Mouse (Mus musculus) urinary bladder, postnatal 4 days (tissue): ENCODE results near the gene Chst4.
"Not testable (repeated sequence)": the region's sequence is repeated elsewhere in the genome, so short reads cannot be mapped to it uniquely, and the experiment has no call there.

Source experiments
- DNase-seq, 2 experiments: peaks; one replicate each; pipeline ENCODE4 v3.0.0; 2021 to 2022; ENCODE audit warnings: low spot score in 2 of 2

Chst4 gene

GRCm38 (mm10) chr8:110039659-110040058, at the start of gene Chst4:
TSS of gene Chst4 (minus strand) at chr8:110039740.
- DNase-seq = no peak

DNA sequence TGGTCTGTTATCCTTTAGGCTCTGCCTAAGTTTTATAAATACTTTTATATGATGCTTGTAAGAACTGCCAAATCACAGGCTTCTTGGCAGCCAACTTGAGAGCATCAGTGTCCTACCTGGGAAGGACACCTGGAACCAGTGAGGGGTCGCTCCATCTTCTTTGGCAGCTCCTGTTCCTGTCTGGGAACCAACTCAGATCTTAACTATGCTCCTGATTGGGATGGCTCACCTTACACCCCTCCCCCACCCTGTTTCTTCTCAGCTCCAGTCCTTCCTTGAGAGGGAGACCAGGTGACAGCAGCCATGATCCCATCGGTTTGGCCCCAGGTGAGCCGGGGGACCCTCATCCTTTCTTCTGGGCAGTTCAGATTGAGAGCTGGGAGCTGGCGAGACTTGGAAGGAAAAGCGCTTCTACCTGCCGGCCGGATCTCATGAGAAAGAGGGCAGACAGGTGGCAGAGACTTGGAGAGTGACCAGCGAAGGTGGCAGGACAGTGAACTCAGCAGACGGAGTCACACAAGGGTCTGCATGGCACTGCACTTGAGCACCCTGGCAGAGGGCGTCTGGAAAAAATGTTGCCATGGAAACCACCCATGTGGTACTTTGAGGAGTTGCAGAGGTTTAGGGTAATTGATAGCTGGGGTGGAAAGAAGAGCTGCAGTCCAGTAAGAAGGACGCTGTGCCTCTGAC, 43.0 kb upstream of the Chst4 start:
- DNase-seq = no peak

DNA sequence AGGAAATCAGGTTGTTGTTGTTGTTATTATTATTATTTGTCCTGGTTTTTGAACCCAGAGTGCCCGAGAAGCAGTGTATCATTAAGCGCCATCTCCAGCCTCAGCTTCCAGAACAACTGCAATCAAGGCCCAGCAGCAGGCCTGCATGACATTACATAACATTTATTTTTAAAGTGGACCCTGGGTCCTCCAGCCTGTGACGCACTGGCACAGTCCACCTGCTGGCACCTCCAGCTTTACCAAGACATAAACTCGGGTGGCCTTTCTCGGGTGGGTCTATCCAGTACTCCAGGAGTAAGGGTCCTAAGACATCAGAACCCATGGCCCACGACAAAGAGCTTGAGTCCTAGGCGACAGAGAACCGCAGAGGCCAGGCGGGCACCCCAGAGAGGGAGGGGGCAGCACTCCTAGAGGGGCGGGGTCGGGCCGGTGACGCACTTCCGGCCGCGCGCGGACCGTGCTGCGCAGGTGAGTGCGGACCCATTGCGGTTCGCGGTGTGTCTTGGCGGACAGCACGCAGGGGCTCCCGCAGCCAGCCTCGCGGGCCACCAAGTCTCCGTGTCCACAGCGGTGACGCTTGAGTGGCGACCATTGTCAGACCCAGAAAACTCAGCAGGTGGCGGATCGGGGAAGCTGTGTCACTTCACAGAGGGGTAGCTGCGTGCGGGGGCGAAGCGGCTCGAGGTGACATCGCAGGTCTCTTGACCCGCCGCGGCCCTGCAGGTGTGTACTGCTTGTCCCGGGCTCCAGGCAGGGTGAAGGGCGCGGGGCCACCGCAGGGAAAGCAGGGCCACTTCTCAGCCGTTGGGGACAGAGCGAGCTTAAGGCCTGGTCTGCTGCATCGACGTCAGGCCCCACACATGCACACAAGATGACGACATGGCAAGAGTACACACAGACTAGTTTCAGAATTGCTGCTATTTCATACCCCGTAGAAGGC, 40.0 kb upstream of the Chst4 start, which contains the start of gene Zfp612:
Zfp612 (plus strand) TSS at position 465 of the 940 bp plus-strand sequence.
- peak in 1 of 2 experiments; percentile 33 for DNase-seq

- DNase-seq = peak in 1 of 2 experiments; percentile 0
These were observed 35.0 kb upstream of the Chst4 start for GRCm38 (mm10) chr8:110074496-110074895.

DNA sequence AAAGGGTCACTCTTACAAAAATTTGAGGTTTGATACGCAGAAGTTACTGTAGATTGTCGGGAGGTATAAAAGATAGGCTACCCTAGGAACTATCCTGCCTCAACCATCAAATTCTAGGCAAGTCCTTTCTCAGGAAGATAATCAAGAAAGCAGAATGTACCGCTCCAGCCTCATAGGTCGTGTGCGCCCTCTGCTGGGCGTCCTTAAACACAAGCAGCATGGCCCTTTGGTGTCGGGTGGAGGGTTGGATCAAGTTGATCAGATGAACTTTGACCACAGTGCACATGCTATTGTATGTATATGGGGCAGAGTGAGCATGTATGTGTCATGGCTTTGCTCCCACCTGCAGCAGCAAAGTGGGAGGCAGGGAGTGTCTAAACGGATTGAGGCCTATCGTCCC, 32.1 kb upstream of the Chst4 start:
- DNase-seq = no peak

- DNase-seq = no peak
These were observed 30.2 kb upstream of the Chst4 start for GRCm38 (mm10) chr8:110069706-110070105.

DNA sequence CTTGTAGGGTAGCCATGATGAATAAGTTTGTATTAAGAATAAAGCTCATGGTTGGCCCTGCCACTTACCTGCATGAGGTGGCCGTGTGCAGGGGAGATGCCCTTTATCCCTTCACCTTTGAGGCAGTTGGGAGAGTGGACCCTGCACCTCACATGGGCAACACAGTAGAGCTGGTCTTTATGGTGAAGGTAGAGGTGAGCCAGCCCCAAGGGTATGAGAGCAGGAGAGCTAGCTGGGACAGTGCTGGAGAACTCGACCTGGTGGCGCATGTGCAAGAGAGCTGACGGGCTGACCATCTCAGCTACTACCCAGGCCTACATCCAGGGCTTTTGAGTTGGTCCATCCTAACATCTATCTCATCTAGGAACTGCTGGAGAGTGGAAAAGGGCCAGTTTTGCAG, 26.1 kb upstream of the Chst4 start:
- no peak for DNase-seq

- DNase-seq = no peak
These were observed 25.2 kb upstream of the Chst4 start for GRCm38 (mm10) chr8:110064606-110065365.

GRCm38 (mm10) chr8:110064161-110064560, 24.6 kb upstream of the Chst4 start:
- no peak for DNase-seq

GRCm38 (mm10) chr8:110058207-110058606, 18.7 kb upstream of the Chst4 start:
- no peak for DNase-seq

DNA sequence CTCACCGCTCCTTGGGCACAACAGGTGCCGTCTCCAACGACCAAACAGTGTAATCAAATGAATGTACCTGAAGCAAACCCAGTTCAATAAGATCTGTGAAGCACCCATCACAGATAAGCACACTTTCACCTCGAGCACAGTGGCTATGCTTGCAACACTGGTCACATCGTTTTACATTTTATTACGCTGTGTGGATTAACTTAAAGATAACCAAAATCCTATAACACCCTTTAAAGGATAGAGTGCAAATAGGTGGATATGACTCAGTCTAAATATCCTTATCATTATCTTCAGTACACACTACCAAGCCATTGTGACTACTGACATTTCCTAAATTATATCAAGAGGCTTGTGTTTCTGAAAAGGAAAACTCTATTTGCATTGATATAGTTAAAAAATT, 11.7 kb upstream of the Chst4 start:
- no peak for DNase-seq

DNA sequence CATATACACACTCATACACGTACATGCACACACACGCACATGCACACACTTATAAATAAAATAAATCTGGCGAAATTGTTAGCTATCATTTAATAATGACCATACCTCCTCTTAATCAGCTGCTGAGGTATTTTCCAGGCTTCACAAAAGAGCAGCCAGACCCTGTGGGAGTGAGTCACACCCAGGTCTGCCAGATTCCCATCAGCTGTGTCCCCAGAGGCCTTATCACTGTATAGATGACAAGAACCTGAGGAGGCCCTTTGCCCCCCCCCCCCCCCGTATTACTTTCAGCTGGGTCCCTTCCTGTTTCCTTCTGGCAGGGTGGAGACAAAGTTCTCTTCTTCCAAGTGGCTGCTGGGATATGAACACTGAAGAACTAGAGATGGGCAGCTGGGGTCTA, 969 bp upstream of the Chst4 start:
- no peak for DNase-seq

- no peak for DNase-seq
These were observed 324 bp downstream of the Chst4 start for GRCm38 (mm10) chr8:110039216-110039615.

- DNase-seq = no peak
These were observed 3.4 kb downstream of the Chst4 start for GRCm38 (mm10) chr8:110036156-110036555.

DNA sequence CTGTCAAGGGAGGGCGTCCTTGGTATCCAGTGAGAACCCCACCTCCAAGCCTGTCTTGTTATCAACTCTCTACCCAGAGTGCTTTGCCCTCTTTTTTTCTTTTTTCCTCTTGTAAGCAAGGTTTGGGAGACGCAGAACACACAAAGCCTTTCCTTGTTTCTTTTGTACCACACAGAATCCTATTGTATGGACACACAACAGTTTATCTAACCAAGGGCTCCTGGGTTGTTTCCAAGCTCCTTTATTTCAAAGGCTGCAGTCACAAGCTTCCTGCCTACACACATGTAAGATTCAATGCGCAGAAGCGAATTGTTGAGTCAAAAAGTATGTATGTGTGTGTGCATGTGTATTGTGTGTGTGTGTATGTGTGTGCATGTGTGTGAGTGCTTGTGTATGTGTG, 5.2 kb downstream of the Chst4 start:
- DNase-seq = no peak

DNA sequence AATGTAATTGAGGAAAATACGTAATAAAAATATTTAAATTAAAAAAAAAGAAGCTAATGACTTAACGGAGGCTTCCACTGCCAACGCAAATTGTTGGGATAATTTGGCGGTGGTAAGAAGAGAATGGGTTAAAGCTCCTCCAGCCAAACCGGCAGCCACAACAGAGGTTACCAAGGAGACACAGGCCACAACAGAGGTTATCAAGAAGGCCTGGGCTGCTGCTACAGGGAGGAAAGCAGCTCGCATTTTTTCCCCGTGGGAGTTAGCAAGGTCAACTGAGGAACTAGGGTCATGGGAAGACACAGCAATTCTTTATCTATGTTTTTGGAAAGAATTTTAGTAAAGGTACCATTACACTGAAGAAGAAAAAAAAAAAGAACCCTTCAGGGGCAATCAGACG, 5.8 kb downstream of the Chst4 start:
- DNase-seq = not testable (repeated sequence)

DNA sequence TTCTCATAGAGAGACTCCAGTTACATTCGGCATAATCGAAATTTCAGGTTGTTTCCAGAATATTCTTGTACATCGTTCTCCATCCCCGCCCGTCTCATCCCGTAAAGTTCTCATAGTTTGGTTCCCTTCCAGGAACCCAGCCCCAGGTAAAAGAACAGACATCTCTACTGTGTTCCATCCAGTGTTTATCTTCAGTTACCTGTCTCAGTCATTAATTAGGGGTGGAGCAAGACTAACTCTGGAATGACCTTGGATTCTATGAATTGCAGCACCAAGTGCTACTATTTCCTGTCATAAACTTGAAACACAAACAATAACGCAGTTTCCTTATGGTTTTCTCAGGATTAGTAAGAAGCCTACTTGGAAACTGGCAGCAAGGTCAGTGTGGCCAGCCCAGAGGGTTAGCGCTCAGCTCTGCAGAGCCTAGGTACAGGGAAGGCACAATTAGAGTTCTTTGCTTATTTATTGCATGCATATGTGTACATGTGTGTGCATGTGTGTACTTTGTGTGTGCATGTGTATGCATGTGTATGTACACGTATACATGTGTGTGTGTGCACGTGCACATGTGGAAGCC, 16.7 kb downstream of the Chst4 start:
- DNase-seq = no peak

DNA sequence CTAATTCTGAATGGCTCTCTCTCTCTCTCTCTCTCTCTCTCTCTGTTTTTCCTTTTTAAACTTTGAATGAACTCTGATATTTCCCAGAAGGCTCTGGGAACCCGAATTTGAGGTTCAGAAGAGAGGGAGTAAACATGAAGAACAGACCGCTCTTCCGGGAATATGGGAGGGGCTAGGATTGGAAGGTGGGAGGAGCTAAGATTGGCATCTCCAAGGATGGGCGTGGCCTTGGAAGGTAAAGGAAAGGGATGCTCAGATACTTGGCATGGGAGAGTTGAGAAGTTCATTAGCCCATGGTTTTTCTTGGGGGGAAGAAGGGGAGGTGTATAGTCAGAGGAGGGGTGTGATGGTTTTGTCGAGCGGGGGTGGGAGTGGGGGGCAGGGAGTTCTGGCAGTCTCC, 17.5 kb downstream of the Chst4 start:
- DNase-seq = no peak

DNA sequence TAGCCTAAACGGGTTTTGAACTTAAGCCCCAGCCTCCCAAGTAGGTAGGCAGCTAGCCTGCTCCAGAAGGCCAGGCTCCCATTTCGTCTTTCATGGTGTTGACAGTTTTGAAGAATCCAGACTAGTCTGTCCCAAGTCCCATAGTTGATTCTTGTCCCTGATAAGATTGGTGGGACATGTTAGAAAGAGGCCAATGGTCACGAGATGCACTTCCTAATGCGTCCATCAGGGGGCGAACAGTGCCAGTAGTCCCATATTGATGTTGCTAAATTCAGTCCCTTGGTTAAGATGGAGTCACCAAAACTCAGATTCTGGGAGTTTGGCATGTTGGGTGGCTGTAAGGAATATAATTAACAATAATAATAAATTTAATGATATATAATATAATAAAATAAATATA, 28.7 kb downstream of the Chst4 start:
- DNase-seq = no peak

GRCm38 (mm10) chr8:110008995-110009446, 30.5 kb downstream of the Chst4 start:
- no peak for DNase-seq

GRCm38 (mm10) chr8:110008228-110008994, 31.1 kb downstream of the Chst4 start:
- no peak for DNase-seq
